Mouse (Mus musculus) liver, adult 2 months (tissue): ENCODE data around the gene 4933406M09Rik. TPM values are rescaled to one million over a fixed set of nuclear protein-coding genes. Genes with fewer than 3 reads are reported as not detected.

Experiments
- DNase-seq: peaks from one replicate; pipeline ENCODE4 v3.0.0-alpha.2; 2011; ENCODE audit warnings: low read depth, low spot score; ENCODE audit errors: extremely low read depth
- H3K27ac ChIP-seq: fragments of 200-500 bp; replicated peaks from 2 replicates; pipeline ENCODE4 v1.5.1; 2012; ENCODE audit warnings: low read depth, mild to moderate bottlenecking, control low read depth, inconsistent platforms, low read length; ENCODE audit not compliant: insufficient read depth
- H3K27me3 ChIP-seq: fragments of 200-500 bp; 2 replicates; pipeline ENCODE4 v1.6.1; 2012; ENCODE audit warnings: mild to moderate bottlenecking, moderate library complexity, low read length, inconsistent platforms; ENCODE audit not compliant: control insufficient read depth, insufficient read depth
- H3K36me3 ChIP-seq: fragments of 200-500 bp; 2 replicates; pipeline ENCODE4 v1.6.1; 2012; ENCODE audit warnings: low read length, inconsistent platforms; ENCODE audit not compliant: control insufficient read depth, insufficient read depth
- H3K4me1 ChIP-seq: fragments of 200-500 bp; 2 replicates; pipeline ENCODE4 v1.6.1; 2011; ENCODE audit warnings: low read length; ENCODE audit not compliant: control insufficient read depth, insufficient read depth
- H3K4me3 ChIP-seq: fragments of 200-500 bp; 2 replicates; pipeline ENCODE4 v1.5.1; 2011; ENCODE audit warnings: low read depth, mild to moderate bottlenecking, control low read depth, low read length, moderate library complexity; ENCODE audit not compliant: insufficient read depth
- H3K79me2 ChIP-seq: fragments of 200-500 bp; 2 replicates; pipeline ENCODE4 v1.6.1; 2012; ENCODE audit warnings: inconsistent platforms, mild to moderate bottlenecking, low read length, moderate library complexity; ENCODE audit not compliant: control insufficient read depth, insufficient read depth
- H3K9ac ChIP-seq: fragments of 200-500 bp; 2 replicates; pipeline ENCODE4 v1.6.1; 2012; ENCODE audit warnings: low read depth, mild to moderate bottlenecking, control low read depth, inconsistent platforms, low read length
- CTCF ChIP-seq: fragments of 200-500 bp; IDR thresholded peaks from 2 replicates; pipeline ENCODE4 v1.5.1; 2011; ENCODE audit warnings: low read depth, low read length, control low read depth
- POLR2A ChIP-seq: fragments of 200-500 bp; IDR thresholded peaks from 2 replicates; pipeline ENCODE4 v1.6.1; 2011; ENCODE audit warnings: low read length, control low read depth; ENCODE audit not compliant: insufficient read depth; ENCODE audit errors: extremely low read depth
- WGBS: fragments of 180-500 bp; shearing (Covaris S2); methylation state at CpG from one replicate; pipeline ENCODE4 v1.1.7; 2018; 5-methylcytosine and 5-hydroxymethylcytosine counted together
- polyA plus RNA-seq: library from polyadenylated mRNA; depleted of rRNA; stranded (reverse); fragments of >200 nt; gene quantifications from 2 replicates; pipeline ENCODE4 v1.2.3, GENCODE M21; 2012
- total RNA-seq: library from RNA; depleted of rRNA; stranded (reverse); fragments of >200 nt; gene quantifications from 2 replicates; pipeline ENCODE4 v1.2.3, GENCODE M21; 2014

The 4933406M09Rik gene
- total and polyA plus RNA-seq, 2 experiments = not detected

- H3K27me3 ChIP-seq = no peaks in the 10 kb centered on the region
- no peak overlapping the region for H3K4me3 ChIP-seq
- no peak overlapping the region for H3K9ac ChIP-seq
- DNase-seq = no peak
- H3K36me3 ChIP-seq = peaks cover 57% of the 10 kb centered on the region
- H3K4me1 ChIP-seq = peaks cover 4% of the 10 kb centered on the region; the same call in 1 of the 2 replicates
- H3K27ac ChIP-seq = no peak overlapping the region
- H3K79me2 ChIP-seq = no peaks in the 10 kb centered on the region
- 89% methylated on average over 9 of the region's 9 CpGs for WGBS
- TF ChIP-seq CTCF (no peak), POLR2A (no peak)
These were observed 37.9 kb upstream of the 4933406M09Rik start for GRCm38 (mm10) chr1:134347791-134348190.

- 21% methylated on average over 2 of the region's 2 CpGs for WGBS
- Histone ChIP-seq H3K36me3 (peaks cover 72% of the 10 kb centered on the region), H3K27ac (no peak overlapping the region), H3K4me3 (no peak overlapping the region), H3K9ac (no peak overlapping the region), H3K27me3 (no peaks in the 10 kb centered on the region), H3K79me2 (peaks cover 4% of the 10 kb centered on the region; the same call in 1 of the 2 replicates), H3K4me1 (peaks cover 14% of the 10 kb centered on the region)
- peak; percentile 73 for DNase-seq
- TF ChIP-seq CTCF = no peak
- no peak for TF ChIP-seq POLR2A
These were observed 32.4 kb upstream of the 4933406M09Rik start for GRCm38 (mm10) chr1:134353326-134353725.

GRCm38 (mm10) chr1:134357461-134357860 is 28.3 kb upstream of the 4933406M09Rik start:
- DNase-seq = peak; percentile 97
- H3K36me3 ChIP-seq = peaks cover 54% of the 10 kb centered on the region
- peaks cover 20% of the 10 kb centered on the region for H3K4me1 ChIP-seq
- no peak for TF ChIP-seq CTCF
- H3K79me2 ChIP-seq = peaks cover 11% of the 10 kb centered on the region; the same call in 1 of the 2 replicates
- WGBS = 29% methylated on average over 4 of the region's 4 CpGs
- no peak overlapping the region for H3K9ac ChIP-seq
- H3K4me3 ChIP-seq = no peak overlapping the region
- no peaks in the 10 kb centered on the region for H3K27me3 ChIP-seq
- peak overlapping the region; percentile 60 for H3K27ac ChIP-seq

- 31% methylated on average over 7 of the region's 7 CpGs for WGBS
- Histone ChIP-seq H3K4me3 (no peak overlapping the region), H3K27me3 (no peaks in the 10 kb centered on the region), H3K27ac (no peak overlapping the region), H3K9ac (no peak overlapping the region), H3K79me2 (peaks cover 8% of the 10 kb centered on the region; the same call in 1 of the 2 replicates), H3K4me1 (peaks cover 14% of the 10 kb centered on the region), H3K36me3 (peaks cover 26% of the 10 kb centered on the region)
- no peak for DNase-seq
- TF ChIP-seq CTCF (no peak), POLR2A (no peak)
These were observed 25.1 kb upstream of the 4933406M09Rik start for GRCm38 (mm10) chr1:134360656-134361055.

- Histone ChIP-seq H3K27me3 (no peaks in the 10 kb centered on the region), H3K4me3 (peak overlapping the region; percentile 85), H3K36me3 (peaks cover 20% of the 10 kb centered on the region), H3K27ac (peak overlapping the region; percentile 96), H3K9ac (peak overlapping the region; percentile 89), H3K4me1 (peaks cover 14% of the 10 kb centered on the region), H3K79me2 (peaks cover 8% of the 10 kb centered on the region; the same call in 1 of the 2 replicates)
- TF ChIP-seq POLR2A = no peak
- TF ChIP-seq CTCF = no peak
- WGBS = under 1% methylated on average over 44 of the region's 44 CpGs
- DNase-seq = peak; percentile 95
These were observed 24.4 kb upstream of the 4933406M09Rik start for GRCm38 (mm10) chr1:134361195-134361856.

GRCm38 (mm10) chr1:134361857-134362212 is 23.9 kb upstream of the 4933406M09Rik start, which contains the start of gene Tmem183a:
Gene Tmem183a (minus strand): TSS chr1:134361979.
- DNase-seq = peak; percentile 78
- WGBS = 0% methylated on average over 38 of the region's 38 CpGs

More at GRCm38 (mm10) chr1:134361857-134362212, 23.9 kb upstream of the 4933406M09Rik start, which contains the start of gene Tmem183a:
- Histone ChIP-seq H3K4me1 (peaks cover 14% of the 10 kb centered on the region), H3K9ac (peak within 1 kb of the TSS; percentile 89), H3K4me3 (peak within 1 kb of the TSS; percentile 85), H3K36me3 (peaks cover 18% of the 10 kb centered on the region), H3K27ac (peak within 1 kb of the TSS; percentile 96), H3K79me2 (peaks cover 8% of the 10 kb centered on the region; the same call in 1 of the 2 replicates), H3K27me3 (no peaks in the 10 kb centered on the region)
- peak; percentile 89 for TF ChIP-seq POLR2A
- no peak for TF ChIP-seq CTCF
